Mouse (Mus musculus): ENCODE measurements at regions not wholly inside any gene's neighbourhood (a gene's known extent, or its start where the extent isn't known, plus 50 kb on each side); places are given as distances from the start of the nearest gene placed in this dataset.

- no peak for TF ChIP-seq TAL1 (IDR thresholded peaks at IDR 0.05; ENCODE audit: low read length)
- no peak for TF ChIP-seq GATA1 (IDR thresholded peaks at IDR 0.05; ENCODE audit: low read length)
These were observed 569.9 kb downstream of the Ccdc171 start for GRCm38 (mm10) chr4:84095237-84095636.
